ENCODE assay signal across 8 mouse cellular contexts in genomic region chr8:127500206-127500605, GRCm38 (mm10).
A peak's percentile ranks its signal among the peaks of the same experiment; 100 is the strongest.
DNase-seq lines count a peak whose midpoint lies in the region; ATAC-seq and TF ChIP-seq lines count a peak whose summit lies in the region.

No protein-coding gene starts in this region.

- no peak for DNase-seq in heart, postnatal 4 days
- peak; percentile 22 for DNase-seq in brain, adult 2 months (ENCODE audit: low read depth, low spot score)
- DNase-seq in hindbrain, postnatal 0 days (ENCODE audit: low spot score): peak; percentile 42
- no peak for DNase-seq in layer of hippocampus, adult 9-11 months
- DNase-seq in right cerebral cortex, postnatal 25 days: no peak
- no peak for DNase-seq in yolk sac, embryonic 10.5 days (ENCODE audit: low spot score)

- H3K36me3 ChIP-seq in heart, embryonic 15.5 days: no peaks in the 10 kb centered on the region
- H3K36me3 ChIP-seq in hindbrain, postnatal 0 days (ENCODE audit: insufficient read depth, low read length): no peaks in the 10 kb centered on the region
- H3K36me3 ChIP-seq in midbrain, embryonic 15.5 days (replicated peaks): no peaks in the 10 kb centered on the region

- peaks cover 7% of the 10 kb centered on the region for H3K4me1 ChIP-seq in heart, embryonic 15.5 days (replicated peaks)
- peaks cover 4% of the 10 kb centered on the region; the same call in 1 of the 2 replicates for H3K4me1 ChIP-seq in hindbrain, postnatal 0 days (ENCODE audit: insufficient read depth, low read length)
- H3K4me1 ChIP-seq in midbrain, embryonic 15.5 days: peaks cover 25% of the 10 kb centered on the region

- no peaks in the 10 kb centered on the region for H3K27me3 ChIP-seq in heart, embryonic 15.5 days
- no peaks in the 10 kb centered on the region for H3K27me3 ChIP-seq in hindbrain, postnatal 0 days (ENCODE audit: insufficient read depth, low read length)
- H3K27me3 ChIP-seq in midbrain, embryonic 15.5 days (replicated peaks): no peaks in the 10 kb centered on the region

- H3K4me2 ChIP-seq in heart, embryonic 15.5 days: peak overlapping the region; percentile 34; the same call in 1 of the 2 replicates
- peak overlapping the region; percentile 34 for H3K4me2 ChIP-seq in hindbrain, postnatal 0 days (ENCODE audit: low read depth, low read length)
- no peak overlapping the region for H3K4me2 ChIP-seq in midbrain, embryonic 15.5 days

- WGBS in heart, embryonic 15.5 days: 50% methylated on average over 7 of the region's 7 CpGs
- WGBS in hindbrain, postnatal 0 days: 9% methylated on average over 7 of the region's 7 CpGs
- 8% methylated on average over 7 of the region's 7 CpGs for WGBS in midbrain, embryonic 15.5 days

- no peaks in the 10 kb centered on the region for H3K9me3 ChIP-seq in heart, embryonic 15.5 days (replicated peaks)
- H3K9me3 ChIP-seq in hindbrain, postnatal 0 days (ENCODE audit: low read length): no peaks in the 10 kb centered on the region
- no peaks in the 10 kb centered on the region for H3K9me3 ChIP-seq in midbrain, embryonic 15.5 days

- 0 out of 2 replicates have a peak overlapping the region, but pooled peaks have one; percentile 7 for H3K27ac ChIP-seq in heart, embryonic 15.5 days
- H3K27ac ChIP-seq in hindbrain, postnatal 0 days: no peak overlapping the region
- H3K27ac ChIP-seq in midbrain, embryonic 15.5 days: peak overlapping the region; percentile 64

- peak overlapping the region; percentile 22 for H3K4me3 ChIP-seq in heart, embryonic 15.5 days
- H3K4me3 ChIP-seq in hindbrain, postnatal 0 days (ENCODE audit: low read length): no peak overlapping the region
- H3K4me3 ChIP-seq in midbrain, embryonic 15.5 days: no peak overlapping the region

- no peak for ATAC-seq in heart, embryonic 15.5 days (replicated peaks; ENCODE audit: insufficient number of reproducible peaks, insufficient read depth, low FRiP score, low read depth)
- no peak for ATAC-seq in hindbrain, postnatal 0 days
- ATAC-seq in midbrain, embryonic 15.5 days (replicated peaks): no peak

- no peak for TF ChIP-seq CTCF in hindbrain, postnatal 0 days (IDR thresholded peaks at IDR 0.05; ENCODE audit: low read depth)

- H3K9ac ChIP-seq in heart, embryonic 15.5 days: no peak overlapping the region
- no peak overlapping the region for H3K9ac ChIP-seq in hindbrain, postnatal 0 days (replicated peaks; ENCODE audit: low read length)
- H3K9ac ChIP-seq in midbrain, embryonic 15.5 days: no peak overlapping the region

Comparison
In these comparisons a context has a peak if more than half of its experiments do, and no peak if none do; other contexts are left out.
1. DNase-seq: peak in brain, adult 2 months (single experiment) and hindbrain, postnatal 0 days (single experiment); none in heart, postnatal 4 days (single experiment), layer of hippocampus, adult 9-11 months (single experiment), right cerebral cortex, postnatal 25 days (single experiment) and yolk sac, embryonic 10.5 days (single experiment).